Mouse (Mus musculus) c-Kit-positive CD71-positive TER-119-negative erythroid progenitor cells, embryonic 14.5 days (primary cell): ENCODE data around the gene Acvr1b.

Experiments
- DNase-seq: peaks from one replicate; pipeline ENCODE4 v3.0.0-alpha.2; 2013; ENCODE audit warnings: low read depth

Acvr1b gene

GRCm38 (mm10) chr15:101230995-101231647 is 57.3 kb downstream of the Acvr1b start:
- DNase-seq, result peak; percentile 35

GRCm38 (mm10) chr15:101231648-101232180 is 57.8 kb downstream of the Acvr1b start:
- DNase-seq, result no peak

DNA sequence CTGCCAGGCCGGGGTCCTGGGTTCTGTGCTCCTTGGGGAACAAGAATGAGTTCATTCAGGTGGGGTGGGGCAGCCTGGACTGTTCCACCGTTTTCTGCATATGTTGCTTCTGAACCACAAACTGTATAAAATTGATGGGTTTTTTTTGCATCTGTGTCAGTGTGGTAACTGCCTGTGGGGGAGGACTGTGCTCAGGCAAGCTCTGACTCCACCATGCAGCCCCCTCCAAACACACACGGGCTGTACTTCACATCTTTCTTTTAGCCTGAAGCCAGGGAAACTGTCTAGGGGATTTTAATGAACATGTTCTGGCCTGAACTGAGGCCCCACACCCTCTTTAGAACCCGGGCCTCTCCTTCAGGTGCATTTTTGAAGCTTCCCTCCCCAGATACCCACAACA is 58.7 kb downstream of the Acvr1b start:
- no peak for DNase-seq

DNA sequence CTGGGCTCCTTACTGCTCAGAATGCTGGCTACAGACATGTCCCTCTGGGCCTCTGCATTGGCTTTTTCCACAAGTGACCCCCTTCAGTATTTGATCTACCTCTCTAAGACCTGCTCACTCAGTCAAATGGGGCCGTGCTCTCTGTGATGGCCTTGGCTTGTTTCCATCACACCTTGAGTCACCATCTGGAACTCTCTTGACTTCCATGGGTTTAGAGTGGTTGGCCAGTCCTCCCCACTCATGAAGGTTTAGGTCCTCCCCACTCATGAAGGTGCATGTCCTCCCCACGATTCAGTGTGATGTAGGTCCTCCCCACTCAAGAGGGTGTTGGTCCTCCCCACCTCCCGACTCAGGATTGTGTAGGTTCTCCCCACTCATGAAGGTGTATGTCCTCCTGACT is 59.3 kb downstream of the Acvr1b start:
- DNase-seq, result no peak

- no peak for DNase-seq
Observed at GRCm38 (mm10) chr15:101233641-101234275, 59.9 kb downstream of the Acvr1b start.

DNA sequence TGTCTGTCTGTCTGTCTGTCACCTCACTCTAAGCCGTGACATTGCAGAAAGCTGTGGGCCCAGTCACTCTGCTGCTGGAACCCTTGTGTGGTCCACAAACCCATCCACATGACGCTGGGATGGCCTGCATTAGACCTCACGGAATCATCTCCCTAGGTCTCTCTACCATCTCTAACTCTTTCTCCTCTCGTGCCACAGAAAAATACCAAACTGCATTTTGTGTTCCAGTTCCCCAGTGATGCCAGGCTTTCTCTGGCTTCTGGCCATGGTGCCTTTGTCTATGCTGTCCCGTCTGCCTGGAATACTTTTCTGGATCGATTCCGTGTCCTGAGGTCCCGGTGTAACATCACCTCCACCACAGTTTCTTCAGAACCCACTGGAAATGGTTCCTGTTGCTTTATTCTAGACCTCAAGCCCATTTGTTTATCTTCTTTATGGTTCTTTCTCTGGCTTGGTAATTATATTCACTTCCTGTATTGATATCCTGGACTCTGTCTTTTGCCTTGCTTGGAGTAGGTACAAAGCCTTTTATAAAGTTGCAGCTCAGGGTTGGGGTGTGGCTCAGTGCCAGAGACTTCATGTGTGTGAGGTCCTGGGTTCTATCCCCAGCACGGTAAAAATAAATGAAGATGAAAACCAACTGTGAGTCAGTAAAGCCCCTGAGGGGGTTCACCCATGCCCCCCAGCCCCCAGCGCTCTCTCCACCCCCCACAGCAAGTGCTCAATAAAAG is 60.9 kb downstream of the Acvr1b start:
- no peak for DNase-seq

DNA sequence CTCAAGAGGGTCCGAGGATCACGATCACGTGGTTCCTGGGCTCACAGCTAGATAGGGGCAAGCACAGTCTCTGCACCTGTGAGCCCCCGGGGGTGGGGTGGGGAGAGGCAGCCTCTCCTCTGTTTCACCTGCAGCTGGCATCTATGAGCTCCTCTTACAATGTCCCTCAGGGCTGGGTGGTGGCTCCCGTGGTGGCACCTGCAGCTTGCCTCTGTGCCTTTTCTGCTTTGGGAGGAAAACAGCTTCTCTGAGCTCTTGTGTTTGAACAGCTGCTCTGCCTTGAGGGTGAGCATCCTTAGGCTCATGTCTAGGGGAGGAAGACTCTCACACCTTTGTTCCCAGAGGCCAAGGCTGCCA is 61.5 kb downstream of the Acvr1b start:
- DNase-seq, result no peak

GRCm38 (mm10) chr15:101235728-101236327 is 62.0 kb downstream of the Acvr1b start:
- no peak for DNase-seq

- no peak for DNase-seq
Observed at GRCm38 (mm10) chr15:101236878-101237277, 63.0 kb downstream of the Acvr1b start.

GRCm38 (mm10) chr15:101238885-101239511 is 65.1 kb downstream of the Acvr1b start:
- DNase-seq, result no peak

DNA sequence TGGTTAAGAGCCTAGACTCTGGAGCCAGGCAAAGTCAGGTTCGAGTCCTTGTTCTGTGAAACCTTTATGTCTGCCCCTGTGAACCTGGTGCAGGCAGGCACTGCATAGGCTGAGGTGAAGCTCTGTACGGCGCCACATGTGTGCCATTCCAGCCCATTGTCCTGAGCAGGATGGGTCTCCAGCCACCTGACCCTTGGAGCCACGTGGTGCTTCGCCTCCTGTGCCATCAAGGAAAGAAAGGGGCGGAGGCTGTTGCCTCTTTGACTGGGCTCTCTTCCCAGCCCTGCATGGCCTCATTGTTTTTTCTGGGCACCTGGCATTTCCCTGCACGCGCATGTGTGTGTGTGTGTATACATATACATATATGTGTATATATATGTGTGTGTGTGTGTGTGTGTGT is 66.0 kb downstream of the Acvr1b start:
- DNase-seq, result no peak

- DNase-seq, result peak; percentile 77
Observed at GRCm38 (mm10) chr15:101240799-101241204, 66.9 kb downstream of the Acvr1b start.

- no peak for DNase-seq
Observed at GRCm38 (mm10) chr15:101241236-101241635, 67.4 kb downstream of the Acvr1b start.

DNA sequence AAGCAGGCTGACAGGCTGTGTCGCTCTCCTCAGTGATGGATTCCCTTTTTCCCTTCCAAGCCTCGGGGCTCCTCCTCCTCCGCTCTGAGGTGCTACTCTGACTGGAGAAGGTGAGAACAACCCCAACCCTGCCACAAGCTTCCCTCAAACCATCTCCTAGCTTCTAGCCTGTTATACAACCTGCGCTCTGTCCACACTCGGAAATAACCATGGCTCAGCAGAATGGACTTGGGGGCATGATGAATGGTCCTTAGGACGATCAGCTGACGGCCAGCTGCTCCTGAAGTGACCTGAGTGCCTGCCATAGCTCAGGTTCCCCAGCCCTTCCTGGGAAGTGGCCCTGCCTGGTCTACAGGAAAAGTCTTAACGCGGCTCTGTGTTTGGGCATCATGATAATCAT is 68.0 kb downstream of the Acvr1b start:
- DNase-seq, result no peak

DNA sequence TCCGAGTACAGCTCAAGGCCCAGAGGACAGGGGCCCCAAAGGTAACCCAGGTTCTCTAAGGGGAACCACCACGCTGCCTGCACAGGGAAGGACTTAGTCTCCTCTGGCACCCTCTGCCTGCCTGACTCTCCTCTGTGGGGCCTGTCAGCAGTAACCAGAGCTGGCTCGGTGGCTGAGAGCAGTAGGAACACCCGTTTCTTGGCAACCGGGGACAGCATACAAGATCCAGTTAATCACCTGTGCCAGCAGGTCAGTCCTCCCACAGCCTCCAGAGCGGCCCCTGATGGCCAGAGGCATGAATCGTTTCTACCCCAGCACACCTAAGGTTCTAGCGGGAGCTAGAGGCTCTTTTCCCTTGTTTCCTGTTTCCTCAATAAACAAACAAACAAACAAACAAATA is 68.8 kb downstream of the Acvr1b start:
- no peak for DNase-seq

DNA sequence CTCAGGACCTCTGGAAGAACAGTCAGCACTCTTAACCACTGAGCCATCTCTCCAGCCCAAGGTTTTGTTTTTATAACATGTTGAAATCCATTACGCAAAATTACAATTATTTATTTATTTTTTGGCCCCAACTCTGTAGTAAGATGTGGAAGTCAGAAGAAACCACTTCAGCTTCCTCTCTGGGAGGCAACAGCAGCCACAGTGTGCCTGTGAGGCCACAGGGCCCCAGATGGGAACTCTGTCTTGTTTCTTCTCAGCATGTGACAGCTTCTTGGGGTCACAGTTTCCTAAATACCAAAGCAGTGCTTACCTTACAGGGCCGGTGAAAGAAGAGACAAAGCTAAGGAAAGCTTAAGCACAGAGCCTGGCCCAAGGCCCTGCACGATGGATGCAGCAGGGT is 70.1 kb downstream of the Acvr1b start:
- DNase-seq, result no peak

GRCm38 (mm10) chr15:101246231-101247154 is 72.6 kb downstream of the Acvr1b start:
- DNase-seq, result peak; percentile 92

DNA sequence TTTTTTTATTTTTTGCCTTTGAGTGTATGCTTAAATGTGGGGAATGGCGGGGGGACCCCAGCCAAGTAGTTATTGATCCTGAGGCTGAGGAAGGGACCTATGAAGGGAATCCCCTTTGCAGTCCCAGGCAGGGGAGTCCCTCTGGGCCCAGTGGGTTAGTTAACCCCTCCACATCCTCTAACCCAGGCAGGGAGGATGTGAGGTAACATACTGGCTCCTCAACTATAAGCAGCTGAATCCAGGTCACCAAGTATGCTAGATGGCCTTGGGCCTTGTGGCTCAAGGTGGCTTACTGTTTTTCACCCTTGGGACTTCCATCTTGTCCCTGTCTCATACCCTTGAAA is 73.3 kb downstream of the Acvr1b start:
- DNase-seq, result no peak

- DNase-seq, result no peak
Observed at GRCm38 (mm10) chr15:101248029-101248710, 74.3 kb downstream of the Acvr1b start.

DNA sequence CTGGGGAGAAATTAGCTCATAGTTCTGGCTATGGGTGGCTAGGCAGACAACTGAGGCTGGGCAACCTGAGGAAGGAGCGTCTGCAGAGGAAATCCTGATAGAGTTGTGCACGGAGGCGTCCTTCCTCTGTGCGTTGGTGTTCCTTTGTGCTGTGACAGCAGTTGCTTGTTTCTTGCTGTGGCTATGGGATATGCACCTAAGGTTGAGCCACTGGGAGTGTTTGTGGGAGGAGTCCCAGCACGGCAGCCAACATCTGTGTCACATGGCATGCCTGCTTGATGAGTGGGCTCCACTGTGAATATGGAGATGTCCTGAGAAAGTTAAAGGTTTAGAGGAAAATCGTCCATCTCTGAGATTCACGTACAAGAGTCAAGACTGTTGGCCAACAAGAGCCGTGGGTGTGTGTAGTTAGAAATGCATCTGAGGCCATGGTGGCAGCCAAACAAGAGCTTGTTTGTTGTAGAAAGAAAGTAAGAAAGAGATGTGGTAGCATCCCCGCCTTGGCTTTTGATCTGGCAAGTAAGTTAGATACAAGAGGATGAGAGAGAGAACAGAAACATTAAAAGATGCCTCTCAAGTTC is 76.4 kb downstream of the Acvr1b start:
- DNase-seq, result no peak
